Mouse (Mus musculus): ENCODE measurements around the gene Rad51b. TPM values are rescaled to one million over a fixed set of nuclear protein-coding genes. Genes with fewer than 3 reads are reported as not detected.

The Rad51b gene
- total RNA-seq, 2 experiments from 2014 or later, result 0.17 TPM; not detected in 1

DNA sequence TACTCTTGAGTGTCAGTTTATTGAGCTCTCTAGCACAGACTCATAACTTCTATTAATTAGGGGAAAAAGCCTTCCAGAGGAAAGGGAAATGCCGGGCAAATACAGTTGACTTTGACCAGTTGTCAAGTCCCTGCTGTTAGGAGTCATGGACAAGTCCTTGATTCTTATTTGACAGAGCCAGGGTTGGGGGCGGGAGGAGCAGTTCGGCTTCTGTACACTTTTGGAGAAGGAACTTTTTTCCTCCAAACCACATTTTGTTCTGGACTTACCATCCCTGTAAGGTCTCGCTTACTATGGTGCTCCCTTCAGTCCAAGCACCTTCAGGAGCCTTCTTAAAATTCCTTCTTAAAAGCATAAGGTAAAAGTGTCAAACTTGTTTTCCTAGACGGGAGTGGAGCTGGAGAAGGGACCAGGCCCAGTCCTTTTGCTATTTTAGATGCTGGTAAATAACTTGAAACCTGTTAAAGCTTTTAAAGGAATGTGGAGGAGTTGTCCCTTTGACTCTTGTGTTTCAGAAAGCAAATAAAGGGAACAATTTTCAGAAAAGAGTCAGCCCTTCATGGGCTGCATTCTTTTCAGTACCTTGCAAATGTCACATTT is 318.7 kb downstream of the Rad51b start:
- intact Hi-C loops (cut with DNase I), result loop anchor here (10.0 kb wide), 1 partner anchor 309 kb away; no protein-coding TSS in a partner anchor
- no peak for DNase-seq (ENCODE audit: low spot score in 2 of 2)

DNA sequence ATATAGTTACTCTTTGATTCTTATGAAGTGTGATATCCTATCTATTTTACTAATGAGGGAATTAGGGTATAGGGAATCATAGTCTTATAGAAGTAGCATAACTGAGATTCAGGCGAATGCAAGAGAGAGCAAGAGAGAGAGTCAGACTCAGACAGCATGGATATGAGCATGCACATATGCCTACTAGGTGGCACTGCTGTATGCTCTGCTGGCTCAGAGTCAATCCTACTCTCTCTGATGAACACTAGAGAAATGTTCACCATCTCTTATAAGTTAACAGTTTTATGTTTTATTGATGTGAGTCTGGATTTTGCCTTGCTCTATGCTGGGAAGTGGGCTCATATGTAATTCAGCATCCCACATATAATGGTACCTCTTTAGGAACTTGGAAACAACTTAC is 321.9 kb downstream of the Rad51b start:
- intact Hi-C loops (cut with DNase I), result loop anchor here (10.0 kb wide), 1 partner anchor 306 kb away; no protein-coding TSS in a partner anchor
- DNase-seq (ENCODE audit: low spot score in 2 of 2), result peak in 1 of 2 experiments; percentile 10

DNA sequence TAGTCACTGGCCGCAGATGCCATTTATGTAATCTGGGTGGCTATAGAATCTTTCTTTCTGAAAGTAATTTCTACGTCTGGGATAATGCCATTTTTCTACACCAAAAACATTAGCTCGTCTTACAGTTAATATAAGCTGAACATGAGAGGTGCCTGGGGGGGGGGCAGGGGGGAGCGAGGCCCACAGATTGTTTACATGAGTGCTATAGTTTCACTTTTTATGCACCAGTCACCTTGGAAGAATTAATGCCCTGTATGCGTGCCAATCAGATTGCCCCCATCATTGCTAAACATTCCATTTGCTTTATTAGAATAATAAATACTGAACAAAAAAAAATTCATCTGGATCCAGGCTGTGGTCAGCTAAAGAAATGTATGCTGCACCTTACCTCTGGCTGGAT is 323.6 kb downstream of the Rad51b start:
- intact Hi-C loops (cut with DNase I), result loop anchor here (5.0 kb wide), 1 partner anchor 147 kb away; no protein-coding TSS in a partner anchor
- DNase-seq (ENCODE audit: low spot score in 2 of 2), result no peak

DNA sequence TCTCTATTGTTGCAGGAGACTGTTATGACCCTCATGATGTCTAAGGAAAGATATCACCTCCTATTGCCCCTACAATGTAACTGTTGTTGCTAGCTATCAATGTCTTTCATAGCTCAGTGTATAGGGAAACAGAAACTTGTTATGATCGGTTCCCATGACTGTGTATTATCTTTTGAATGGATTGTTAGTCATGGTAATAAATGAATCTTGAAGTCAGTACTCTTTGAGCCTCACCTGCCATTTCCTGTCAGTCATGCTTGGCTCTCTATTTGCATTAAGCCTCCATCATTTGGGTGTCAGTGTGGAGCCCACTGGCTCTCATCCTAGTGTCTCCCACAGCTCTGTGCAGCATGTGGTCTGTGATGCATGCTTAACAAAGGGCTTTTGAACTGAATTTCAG is 326.2 kb downstream of the Rad51b start:
- intact Hi-C loops (cut with DNase I), result loop anchor here (5.0 kb wide), 1 partner anchor 144 kb away; no protein-coding TSS in a partner anchor
- no peak for DNase-seq (ENCODE audit: low spot score in 2 of 2)

DNA sequence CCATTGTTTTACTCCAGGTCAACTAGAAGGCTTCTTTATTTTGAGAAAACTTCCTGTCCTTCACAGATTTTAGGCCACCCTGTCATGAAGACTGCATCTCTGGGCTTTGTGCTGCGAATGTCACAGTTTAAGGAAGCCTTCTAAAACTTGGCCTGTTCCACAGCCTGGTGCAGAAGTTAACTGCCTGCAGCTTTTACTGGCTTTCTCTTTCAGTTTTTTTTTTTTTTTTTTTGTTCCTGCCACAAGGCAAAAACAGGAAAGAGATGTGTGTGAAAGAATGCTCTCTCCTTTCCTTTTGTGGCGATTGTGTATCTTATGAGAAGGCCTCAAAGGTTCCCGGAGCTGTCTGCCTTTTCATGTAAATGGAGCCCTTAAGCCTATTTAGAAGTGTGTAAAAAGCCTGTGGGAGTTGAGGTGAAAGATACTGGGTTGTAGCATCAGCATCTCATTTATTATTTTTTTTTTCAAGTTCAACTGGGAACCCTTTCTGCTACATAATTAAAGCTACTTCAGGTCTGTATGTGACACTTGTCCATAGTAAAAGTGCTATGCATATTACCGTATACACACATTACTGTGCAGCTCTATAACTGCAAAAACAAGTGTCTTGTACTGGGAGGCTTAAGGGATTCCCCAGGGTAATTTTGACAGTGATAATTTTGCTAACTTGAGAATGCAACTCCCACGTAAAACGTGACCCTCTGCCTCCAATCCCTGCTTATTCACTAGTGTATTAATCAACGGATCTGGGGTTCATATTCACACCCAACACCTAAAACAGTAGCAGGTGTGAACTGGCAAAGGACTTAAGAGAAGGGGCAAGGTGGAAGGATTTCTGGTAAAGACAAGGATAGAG is 328.8 kb downstream of the Rad51b start:
- no peak for DNase-seq (ENCODE audit: low spot score in 2 of 2)
- intact Hi-C loops (cut with DNase I), result no loop called here

DNA sequence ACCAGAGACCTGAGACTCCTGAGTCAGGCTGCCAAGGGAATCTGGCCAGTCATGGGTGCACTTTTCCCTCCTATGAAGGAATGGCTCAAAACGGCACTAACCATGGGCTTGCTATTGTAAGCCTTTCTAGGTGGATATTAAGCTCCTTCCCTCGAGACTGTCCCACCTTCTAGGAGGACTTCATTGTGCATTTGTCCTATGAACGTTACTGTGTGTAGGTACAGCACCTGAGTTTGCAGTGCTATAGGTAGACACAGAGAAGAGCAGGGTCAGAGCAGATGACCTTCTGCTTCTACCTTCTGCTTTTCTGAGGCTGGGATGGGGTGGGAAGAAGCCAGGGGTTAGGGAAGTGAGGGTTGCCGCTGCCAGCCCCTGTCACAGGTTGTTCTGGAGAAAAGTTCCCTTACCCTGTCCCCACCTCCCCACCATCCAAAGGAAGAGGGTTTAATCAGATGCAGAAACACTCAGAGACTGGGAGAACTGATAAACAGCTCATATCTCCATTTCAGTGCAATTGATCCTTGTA is 329.5 kb downstream of the Rad51b start:
- no peak for DNase-seq (ENCODE audit: low spot score in 2 of 2)
- intact Hi-C loops (cut with DNase I), result no loop called here

DNA sequence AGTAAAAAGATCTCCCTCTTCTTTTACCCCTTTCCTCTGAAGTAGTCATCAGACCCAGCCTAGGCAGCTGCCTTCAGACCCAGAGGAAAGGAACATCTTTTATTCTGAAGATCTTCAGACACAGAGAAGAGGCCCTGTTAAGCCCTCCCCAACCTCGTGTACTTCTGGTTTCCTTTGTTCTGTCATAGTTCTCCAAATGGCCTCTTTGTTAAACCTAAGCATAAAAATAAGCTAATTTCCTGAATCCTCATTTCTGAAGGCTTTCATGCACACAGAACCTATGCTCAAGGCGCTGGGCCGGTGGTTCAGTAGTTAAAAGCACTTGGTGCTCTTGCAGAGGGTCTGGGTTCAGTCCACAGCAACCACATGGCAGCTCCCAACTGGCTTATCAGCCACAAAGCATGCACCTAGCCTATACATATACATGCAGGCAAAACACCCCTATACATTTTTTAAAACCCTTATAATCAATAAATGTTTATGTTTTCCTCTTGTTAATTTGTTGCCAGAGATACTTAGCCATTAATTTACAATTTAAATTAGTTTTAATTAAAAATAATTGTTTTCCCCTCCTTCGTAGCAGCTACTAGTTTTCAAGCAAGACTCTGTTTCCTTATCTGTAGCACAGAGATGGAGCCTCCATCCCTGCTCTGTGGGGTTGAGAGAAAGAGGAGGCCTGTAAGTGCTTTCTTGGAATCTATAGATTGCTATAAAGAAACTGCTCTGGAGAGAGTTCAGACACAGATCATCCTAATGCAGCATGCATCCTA is 330.5 kb downstream of the Rad51b start:
- no peak for DNase-seq (ENCODE audit: low spot score in 2 of 2)
- intact Hi-C loops (cut with DNase I), result no loop called here

DNA sequence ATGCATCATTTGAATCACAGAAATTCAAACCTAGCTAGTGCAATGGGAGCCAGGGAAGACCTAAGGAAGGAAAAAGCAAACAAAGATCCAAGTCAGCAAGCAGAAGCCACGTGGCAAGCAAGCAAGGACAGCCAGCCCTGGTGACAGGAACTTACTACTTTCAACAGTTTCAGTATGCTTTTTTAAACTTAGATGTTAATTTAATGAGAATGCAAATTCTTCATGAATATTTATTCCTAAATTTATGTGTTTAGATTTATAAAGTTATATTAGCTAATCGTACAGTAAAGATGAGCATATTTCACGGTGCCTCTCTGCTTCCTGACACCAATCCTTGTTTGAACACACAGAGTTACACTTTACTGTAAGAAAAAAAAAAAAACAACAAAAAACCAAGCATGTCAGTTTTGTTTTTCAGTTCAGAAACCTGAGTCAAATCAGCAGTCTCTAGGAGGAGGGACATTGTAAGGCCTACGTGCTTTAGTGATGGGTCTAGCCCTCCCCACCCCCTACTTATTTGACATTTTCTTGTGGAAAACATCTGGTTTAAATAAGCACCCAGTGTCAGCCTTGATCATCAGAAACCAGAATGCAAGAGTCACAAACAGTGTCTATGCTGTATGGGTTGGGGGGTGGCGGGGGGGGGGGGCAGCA is 331.2 kb downstream of the Rad51b start:
- intact Hi-C loops (cut with DNase I), result no loop called here
- no peak for DNase-seq (ENCODE audit: low spot score in 2 of 2)

DNA sequence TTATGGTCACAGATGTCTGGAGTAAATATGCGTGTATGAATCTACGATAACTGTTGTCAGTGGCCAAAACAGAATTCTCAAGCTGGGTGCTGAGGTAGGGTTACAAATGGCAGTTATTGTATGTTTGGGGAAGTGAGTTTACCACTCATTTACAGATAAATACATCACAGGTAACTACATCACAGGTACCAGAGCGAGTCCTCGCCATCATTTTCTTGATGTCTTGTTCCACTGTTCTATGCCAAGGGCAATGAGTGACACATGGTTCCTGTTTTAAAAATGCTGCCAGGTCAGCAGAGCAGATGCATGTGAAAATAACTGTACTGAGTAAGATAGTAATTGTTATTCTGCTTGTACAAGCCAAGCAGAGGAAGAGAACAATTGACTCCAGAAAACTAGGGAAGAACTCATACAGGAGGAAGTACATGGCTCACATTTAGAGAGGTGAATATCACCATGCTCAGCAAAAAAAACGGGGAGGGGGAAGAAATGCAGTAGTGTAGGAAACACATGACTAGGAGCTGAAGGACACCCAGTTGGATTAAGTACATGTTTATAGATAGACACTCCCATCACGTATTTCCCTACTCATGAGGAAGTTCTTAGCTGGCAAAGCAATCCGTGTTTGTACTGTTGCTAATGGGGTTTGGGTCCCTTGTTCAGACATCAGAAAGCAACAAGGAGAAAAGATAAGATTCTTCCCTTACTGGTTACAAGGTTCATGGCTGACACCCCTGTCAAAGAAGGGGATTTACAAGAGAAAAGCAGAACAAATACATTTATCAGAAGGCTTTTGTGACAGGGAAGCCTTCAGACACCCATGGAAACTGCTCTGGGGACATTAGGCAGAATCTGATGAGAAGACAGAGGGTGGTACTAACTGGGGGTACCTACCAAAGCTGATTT is 333.1 kb downstream of the Rad51b start:
- intact Hi-C loops (cut with DNase I), result no loop called here

DNA sequence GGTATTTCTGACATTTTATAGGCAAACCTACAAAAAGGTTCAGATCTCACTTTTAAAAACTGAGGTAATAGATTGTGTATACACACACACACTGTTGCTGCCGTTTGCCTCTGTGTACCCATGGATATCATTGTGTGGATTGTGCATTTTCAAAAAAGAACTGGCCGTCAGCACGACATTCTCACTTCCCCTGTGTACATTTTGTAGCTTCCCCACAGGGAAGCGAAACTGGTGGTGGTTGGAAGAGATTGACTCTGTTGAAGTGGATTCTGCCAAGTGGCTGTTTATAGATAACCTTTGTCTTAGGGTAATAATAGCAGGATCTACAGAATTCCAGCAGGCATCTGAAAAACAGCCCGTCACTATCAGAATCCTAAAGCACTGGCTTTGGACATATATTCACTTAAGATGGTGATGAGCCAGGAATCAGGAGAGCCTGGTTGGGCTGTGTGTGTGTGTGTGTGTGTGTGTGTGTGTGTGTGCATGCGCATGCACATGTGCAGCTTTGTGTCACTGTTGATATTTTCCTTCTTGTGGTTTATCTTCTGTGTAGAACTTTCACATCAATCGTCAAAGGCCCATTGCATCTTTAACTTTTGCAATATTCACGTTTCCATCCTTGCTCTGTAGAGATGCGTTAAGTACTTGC is 336.5 kb downstream of the Rad51b start:
- intact Hi-C loops (cut with DNase I), result no loop called here
- DNase-seq (ENCODE audit: low spot score in 2 of 2), result no peak

More for the DNA sequence above, 333.1 kb downstream of the Rad51b start:
- peak in 1 of 2 experiments; percentile 19 for DNase-seq (ENCODE audit: low spot score in 2 of 2)

DNA sequence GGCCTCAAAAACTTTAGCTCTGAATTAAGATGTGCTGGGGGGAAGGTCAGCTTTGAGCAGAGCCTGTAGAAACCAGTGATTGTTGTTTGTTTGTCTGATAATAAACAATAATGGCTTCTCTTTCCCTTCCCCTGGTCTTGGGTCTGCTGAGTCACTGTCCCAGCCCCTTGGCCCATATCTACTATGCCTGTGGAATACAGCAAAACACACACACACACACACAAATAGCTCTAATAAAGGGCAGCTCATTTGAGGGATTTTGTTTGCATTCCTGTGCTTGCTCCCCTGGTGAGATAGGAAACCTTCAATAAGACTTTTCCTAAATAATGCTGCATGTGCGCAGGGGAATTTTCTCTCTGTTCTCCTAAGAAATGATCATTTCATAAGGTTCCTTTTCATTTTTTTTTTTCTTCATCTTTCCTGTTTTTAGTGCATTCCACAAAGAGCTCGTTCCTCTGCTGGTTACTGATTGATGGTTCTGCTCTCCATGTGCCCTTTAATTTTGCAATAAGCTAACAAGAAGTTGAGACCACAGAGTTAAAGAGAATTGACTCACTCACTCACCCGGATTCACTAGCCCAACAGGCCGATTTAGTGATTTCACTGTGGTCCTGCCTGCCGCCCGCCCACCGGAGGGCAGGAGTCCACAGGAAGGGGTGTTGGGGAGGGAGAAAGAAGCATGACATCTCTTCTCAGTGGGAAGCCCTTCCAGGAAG is 344.6 kb downstream of the Rad51b start:
- intact Hi-C loops (cut with DNase I), result no loop called here

DNA sequence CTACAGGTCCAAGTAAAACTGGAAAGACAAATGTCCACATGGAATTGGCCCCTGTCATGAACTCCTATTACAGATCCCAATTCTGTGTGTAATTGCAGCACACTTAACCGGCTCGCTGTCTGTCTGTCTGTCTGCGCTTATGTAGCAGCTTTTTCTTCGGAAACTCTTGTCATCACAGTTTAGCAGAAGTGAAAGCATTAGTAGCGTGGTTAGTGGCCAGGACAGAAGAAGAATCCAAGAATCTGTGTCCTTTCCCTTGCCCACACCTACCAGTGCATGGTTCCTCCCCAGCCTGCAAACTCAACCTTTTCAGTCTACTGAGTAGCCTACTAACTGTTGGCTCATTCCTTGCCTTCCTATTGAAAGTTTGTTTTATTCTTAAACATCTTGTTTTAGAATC is 345.6 kb downstream of the Rad51b start:
- intact Hi-C loops (cut with DNase I), result no loop called here
- peak in 1 of 2 experiments; percentile 19 for DNase-seq (ENCODE audit: low spot score in 2 of 2)

More for the DNA sequence above, 344.6 kb downstream of the Rad51b start:
- no peak for DNase-seq (ENCODE audit: low spot score in 2 of 2)

DNA sequence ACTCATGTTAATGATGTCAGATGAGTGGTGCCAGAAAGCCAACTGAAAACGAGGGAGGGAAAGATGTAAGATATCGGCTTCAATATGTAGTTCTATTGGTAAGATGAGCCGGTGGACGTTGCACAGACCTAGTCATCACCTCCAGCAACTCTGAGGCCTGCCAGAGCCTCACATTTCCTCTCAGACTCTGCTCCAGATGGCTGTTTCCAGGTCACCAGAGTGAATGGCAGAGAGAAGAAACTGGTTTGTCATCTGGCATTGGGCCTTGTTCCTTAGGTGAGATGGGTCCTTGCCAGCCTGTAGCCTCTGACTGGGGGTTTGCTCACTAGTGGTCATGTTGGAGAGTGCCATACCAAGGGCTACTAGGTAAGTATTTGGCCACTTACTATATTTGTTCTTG is 348.6 kb downstream of the Rad51b start:
- DNase-seq (ENCODE audit: low spot score in 2 of 2), result no peak
- intact Hi-C loops (cut with DNase I), result no loop called here

DNA sequence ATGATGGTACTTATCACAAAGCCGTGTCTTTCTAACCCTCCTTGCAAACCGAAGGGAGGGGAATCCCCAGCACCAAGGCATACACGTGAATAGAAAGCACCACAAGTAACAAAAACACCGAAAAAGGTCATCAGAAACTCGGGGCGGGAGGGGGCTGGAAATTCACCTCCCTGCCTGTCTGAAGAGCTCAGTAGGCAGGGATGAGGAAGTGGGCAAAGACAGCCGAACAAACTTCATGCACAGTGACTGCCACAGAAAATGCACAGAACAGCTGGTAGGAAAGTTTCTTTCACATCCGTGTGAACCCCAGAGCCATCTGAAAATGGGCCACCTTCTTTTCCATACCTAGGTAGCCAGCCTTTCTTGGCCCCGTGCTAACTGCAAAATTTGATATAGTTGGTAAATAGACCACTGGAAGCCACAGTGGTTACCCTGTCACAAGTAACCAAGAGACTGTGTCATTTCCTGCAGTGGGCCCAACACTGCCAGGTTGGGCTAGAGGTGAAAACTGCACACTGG is 349.6 kb downstream of the Rad51b start:
- intact Hi-C loops (cut with DNase I), result no loop called here
- DNase-seq (ENCODE audit: low spot score in 2 of 2), result no peak

DNA sequence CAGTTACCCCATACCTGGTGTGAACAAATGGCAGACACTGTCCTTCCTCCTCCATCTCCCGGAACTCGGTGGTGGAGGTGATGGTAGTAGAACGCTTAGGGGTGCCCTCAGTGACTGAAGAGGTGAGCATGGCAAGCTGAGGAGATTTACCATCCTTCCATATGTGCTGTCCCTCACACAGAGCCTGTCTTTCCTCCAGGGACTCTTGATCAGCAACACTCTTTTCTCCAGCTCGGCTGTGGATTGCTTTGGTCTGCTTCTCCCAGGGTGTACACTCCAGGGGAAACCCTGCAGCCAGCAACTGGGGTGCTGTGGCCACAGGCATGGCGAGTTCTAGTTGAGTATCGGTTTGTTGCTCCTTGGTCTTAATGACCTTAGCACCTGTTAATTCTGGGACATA is 350.3 kb downstream of the Rad51b start:
- intact Hi-C loops (cut with DNase I), result no loop called here
- no peak for DNase-seq (ENCODE audit: low spot score in 2 of 2)

DNA sequence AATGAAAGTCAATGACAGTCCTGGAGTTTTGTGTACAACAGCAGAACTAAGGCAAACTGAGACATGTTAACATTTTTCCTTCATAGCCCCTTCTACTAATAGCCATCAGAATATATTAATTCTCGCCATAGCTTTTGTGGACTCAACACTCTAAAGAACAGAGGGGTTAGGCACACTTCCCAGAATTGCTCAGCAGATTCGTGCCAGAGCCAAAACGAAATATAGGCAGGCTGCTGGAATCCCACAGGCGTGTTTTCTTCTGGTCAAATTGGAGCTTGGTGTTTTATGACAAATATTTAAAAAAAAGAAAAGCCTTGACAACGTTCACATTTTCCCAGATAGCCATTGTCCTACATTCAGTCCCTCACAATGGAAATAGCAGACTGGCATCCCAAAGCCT is 350.9 kb downstream of the Rad51b start:
- no peak for DNase-seq (ENCODE audit: low spot score in 2 of 2)
- intact Hi-C loops (cut with DNase I), result no loop called here
